Mouse (Mus musculus) spleen, postnatal 4 days (tissue): ENCODE data around the gene Sbno2.

Source experiments
- DNase-seq, 2 experiments: peaks; one replicate each; pipeline ENCODE4 v3.0.0; 2022; ENCODE audit warnings: low spot score in 2 of 2

Gene Sbno2

GRCm38 (mm10) chr10:80105460-80105859 lies at the start of gene Sbno2:
Gene Sbno2 (minus strand): TSS chr10:80105571.
- DNase-seq, result peak in 1 of 2 experiments; percentile 57

GRCm38 (mm10) chr10:80154384-80154783 lies 49.0 kb upstream of the Sbno2 start:
- no peak for DNase-seq

GRCm38 (mm10) chr10:80153713-80154112 lies 48.3 kb upstream of the Sbno2 start:
- no peak for DNase-seq

GRCm38 (mm10) chr10:80152873-80153260 lies 47.5 kb upstream of the Sbno2 start:
- peak; percentile 58 to 78 for DNase-seq

GRCm38 (mm10) chr10:80152071-80152872 lies 46.9 kb upstream of the Sbno2 start:
- peak in 1 of 2 experiments; percentile 77 for DNase-seq

- peak; percentile 74 to 83 for DNase-seq
Observed at GRCm38 (mm10) chr10:80151211-80152034, 46.1 kb upstream of the Sbno2 start.

GRCm38 (mm10) chr10:80150226-80151210 lies 45.1 kb upstream of the Sbno2 start:
- DNase-seq, result peak; percentile 66 to 86

GRCm38 (mm10) chr10:80149291-80150225 lies 44.2 kb upstream of the Sbno2 start:
- DNase-seq, result peak; percentile 95

- DNase-seq, result peak; percentile 92 to 98
Observed at GRCm38 (mm10) chr10:80148610-80149290, 43.4 kb upstream of the Sbno2 start.

GRCm38 (mm10) chr10:80147719-80148601 lies 42.6 kb upstream of the Sbno2 start, which contains the start of gene Midn:
Gene Midn (plus strand): TSS chr10:80148272.
- peak; percentile 71 to 85 for DNase-seq

GRCm38 (mm10) chr10:80147146-80147718 lies 41.9 kb upstream of the Sbno2 start:
- DNase-seq, result no peak

GRCm38 (mm10) chr10:80146568-80147011 lies 41.2 kb upstream of the Sbno2 start:
- DNase-seq, result no peak

GRCm38 (mm10) chr10:80145896-80146295 lies 40.5 kb upstream of the Sbno2 start:
- peak; percentile 73 to 79 for DNase-seq

- peak; percentile 81 to 93 for DNase-seq
Observed at GRCm38 (mm10) chr10:80144864-80145838, 39.8 kb upstream of the Sbno2 start.

- no peak for DNase-seq
Observed at GRCm38 (mm10) chr10:80144159-80144558, 38.8 kb upstream of the Sbno2 start.

- DNase-seq, result no peak
Observed at GRCm38 (mm10) chr10:80143664-80144063, 38.3 kb upstream of the Sbno2 start.

GRCm38 (mm10) chr10:80142530-80142925 lies 37.2 kb upstream of the Sbno2 start:
- no peak for DNase-seq
